Mouse (Mus musculus) 3T3-L1 (cell line): ENCODE data around the gene Usp16.

ENCODE experiments used
- DNase-seq: peaks from one replicate; pipeline ENCODE4 v3.0.0-alpha.2; 2015; ENCODE audit warnings: low read depth, low spot score

Gene Usp16

DNA sequence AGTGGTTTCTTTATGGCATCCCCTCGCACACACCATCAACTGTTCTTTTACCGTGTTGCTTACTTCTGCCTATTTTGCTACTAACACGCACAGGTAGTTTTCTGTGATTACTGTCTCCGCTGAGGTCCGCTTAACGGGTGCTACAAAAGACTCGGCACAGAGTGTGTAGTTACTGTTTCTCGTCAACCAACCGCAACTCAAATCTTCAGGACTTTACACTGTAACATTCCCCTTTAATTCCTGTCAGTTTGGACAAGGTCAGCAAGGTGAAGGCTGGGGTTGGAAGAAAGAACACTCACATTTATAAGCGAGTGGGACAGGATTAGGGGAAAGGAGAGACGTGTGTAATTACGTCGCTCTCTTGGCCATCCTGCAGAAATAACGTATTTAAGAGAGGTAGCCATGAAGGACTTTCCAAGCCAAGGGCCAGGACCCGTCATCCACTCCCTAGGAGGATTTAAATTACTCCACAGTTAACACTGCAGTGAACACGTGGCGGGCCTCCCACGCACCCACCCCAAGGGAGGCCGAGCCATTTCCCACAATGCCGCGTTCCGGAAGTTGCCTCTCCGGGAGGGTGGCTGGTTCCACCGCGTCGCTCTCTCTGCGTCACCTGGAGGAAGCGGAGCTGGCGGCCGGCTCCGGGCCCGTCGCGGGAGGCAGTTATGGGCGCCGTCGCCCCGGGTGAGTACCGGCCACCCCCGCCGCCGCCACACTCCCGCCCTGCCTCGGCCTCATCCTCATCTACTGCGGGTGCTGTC lies at the start of gene Usp16:
Gene Usp16, plus strand, starts transcription at position 285 of the 761 bp plus-strand sequence.
- DNase-seq: peak; percentile 93

DNA sequence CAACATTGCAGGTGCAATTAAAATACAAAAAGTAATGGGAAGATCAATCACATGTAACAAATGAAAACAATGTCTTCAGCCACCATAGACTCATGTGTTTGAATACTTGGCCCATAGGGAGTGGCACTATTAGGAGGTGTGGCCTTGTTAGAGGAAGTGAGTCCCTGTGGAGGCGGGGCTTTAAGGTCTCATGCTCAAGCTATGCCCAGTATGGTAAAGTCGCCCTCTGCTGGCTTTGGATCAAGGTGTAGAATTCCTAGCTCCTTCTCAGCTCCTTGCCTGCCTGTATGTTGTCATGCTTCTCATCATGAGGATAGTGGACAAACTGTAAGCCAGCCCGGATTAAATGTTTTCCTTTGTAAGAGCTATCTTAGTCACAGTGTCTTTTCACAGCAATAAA lies 49.5 kb upstream of the Usp16 start:
- DNase-seq: peak; percentile 82

DNA sequence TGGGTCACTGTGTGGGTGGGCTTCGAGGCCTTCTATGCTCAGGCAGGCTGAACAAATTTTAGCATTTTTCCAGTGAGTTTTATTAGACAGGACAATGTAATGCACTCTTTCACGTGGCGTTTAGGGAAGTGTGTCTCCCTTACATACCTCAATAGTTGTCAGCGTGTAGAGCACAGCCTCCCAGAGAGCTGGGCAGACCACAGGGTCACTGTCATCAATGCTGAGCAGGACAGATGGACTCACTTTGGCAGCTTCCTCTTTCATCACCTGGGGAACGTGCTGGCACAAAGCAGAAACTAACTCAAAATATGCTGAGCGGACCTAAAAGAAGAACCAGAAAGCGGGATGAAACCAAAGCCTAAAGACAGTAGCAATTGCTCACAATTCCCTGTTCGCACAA lies 33.8 kb upstream of the Usp16 start:
- no peak for DNase-seq

DNA sequence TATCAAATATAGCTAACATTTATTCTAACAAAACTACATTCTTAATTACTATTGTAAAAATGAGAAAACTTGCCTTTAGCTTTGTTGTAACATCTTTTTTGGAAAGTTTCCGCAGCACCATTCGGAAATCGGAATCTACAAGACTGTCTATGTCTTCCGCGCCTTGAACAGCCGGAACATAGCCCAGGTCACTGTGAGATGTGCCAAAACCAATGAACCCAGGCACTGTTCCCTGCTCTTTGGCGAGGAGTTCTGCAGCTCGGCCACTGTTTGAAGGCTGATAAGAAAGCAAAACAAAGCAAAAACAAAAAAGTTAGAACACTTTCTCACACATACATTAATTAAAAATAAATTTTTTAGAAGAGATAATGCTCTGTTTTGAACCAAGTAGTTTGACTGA lies 27.0 kb upstream of the Usp16 start:
- no peak for DNase-seq

DNA sequence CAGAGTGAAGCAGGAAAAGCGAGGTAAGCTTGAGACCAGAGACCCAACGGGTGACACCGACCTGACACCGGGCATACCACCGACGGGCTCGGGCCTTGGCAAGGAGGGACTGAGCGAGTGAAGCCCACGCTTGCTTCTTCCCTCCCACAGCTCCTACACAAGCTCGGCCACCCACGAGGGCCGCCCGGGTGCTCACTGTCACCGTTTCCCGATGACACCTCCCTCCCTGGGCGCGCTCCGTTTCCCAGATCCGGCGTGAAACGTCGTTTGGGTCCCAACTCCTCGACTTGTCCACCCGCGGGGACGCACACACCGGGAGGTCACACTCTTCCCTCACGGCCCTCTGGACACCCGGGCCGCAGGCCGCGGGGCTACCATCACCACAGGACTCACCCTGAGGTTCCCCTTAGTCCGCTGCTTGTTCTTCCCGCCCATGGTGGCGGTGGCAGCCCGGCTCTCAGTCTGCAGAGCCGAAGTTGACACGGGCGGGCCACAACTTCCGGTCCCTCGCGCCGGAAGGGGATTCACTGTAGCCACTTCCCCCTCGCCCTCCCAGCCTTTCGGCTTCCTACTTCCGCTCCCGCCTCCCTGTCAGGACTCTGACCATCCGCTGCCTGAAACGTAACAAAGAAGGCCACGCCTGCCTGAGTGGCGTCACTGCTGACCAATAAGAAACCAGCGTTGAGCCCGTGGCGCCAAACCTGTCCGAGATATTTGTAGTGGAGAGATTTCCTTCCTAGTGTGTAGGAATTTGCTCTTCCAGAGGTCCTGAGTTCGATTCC lies 22.3 kb upstream of the Usp16 start, which contains the start of gene Ltn1:
Gene Ltn1, minus strand, starts transcription at position 580 of the 782 bp plus-strand sequence.
- peak; percentile 100 for DNase-seq

DNA sequence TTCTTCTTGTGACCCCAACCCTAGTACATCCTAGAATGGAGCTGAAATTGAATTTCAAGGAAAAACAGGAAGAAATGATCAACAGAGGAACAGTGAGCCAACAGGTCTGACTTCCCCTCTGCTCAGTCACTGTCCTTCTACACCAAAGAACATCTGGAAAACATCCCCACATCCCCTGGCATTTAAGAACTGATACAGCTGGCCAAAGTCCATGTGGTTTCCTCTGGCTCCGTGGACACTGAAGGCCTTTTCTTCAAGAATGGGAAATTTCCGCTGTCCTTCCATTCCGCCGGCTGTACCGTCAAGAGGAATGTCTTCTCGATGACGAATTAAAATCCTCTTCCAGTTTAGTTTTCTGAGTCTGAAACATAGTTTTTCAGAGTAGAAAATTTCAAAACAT lies 20.2 kb upstream of the Usp16 start:
- peak; percentile 53 for DNase-seq

DNA sequence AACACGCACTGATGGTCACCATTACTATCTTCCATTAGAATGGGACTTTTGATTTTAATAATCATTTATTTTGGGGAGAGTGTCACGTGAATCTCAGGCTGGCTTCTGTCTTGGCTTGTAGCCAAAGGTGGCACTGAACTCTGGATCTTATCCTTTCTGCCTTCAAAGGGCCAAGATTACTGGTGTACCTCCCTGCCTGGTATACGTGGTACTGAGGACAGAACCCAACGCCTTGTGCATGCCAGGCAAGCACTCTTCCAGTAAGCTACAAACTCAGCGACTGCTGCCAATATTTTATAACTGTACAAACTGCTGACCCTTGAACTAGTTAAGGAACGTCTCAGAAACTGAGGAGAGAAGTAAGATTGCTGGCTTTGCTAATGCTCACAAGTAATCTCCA lies 19.6 kb upstream of the Usp16 start:
- DNase-seq: no peak

DNA sequence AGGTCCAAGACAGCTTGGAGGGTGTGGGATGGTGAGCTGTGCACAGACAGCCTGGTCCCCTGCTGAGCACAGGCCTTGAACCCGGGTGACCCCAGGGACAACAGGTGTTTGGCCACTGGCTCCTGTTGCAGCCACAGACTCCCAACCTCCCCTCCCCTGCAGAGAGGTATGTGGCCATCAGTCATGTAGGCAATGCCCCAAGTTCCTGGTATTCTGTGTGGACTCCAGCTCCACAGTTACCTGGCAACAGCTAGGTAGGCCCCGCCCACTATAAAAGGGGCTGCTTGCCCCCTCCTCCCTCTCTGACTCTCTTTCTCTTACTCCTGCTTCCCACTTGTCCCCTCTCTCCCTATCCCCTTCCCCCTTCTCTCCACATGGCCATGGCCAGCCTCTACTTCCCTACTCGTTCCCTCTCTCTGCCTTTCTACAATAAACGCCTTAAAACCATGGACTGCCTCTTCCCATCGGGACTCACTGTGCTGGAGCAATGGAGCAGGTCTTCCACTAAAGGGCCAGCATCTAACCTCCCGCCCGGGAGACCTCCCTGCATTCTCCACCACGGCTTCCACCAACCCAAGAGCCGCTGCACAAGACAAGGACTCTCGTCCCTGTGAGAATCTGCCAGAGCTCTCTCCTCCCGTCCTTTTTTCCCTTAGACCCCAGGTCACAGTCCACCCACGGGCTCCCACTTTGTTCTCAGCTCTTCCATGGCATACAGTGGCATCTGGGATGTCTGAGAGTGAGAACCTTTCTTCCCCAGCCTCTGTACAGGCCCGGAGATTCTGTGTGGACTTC lies 18.9 kb upstream of the Usp16 start:
- no peak for DNase-seq

DNA sequence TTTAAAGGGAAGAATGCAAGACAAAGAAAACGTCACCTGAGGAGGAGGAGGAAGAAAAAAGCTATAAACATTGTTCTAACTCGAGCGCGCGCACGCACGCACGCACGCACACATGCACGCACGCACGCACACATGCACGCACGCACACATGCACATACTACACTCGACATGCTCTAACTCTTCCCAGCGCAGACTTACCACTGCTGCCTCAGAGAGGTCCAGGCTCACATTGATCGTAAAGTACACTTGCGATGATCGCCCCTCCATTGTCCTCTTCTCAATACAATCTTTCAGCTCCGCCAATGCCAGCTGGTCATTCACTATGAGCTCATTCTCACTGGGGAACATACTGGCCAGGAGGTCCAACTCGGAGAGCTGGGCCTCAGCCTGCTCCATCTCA lies 17.4 kb upstream of the Usp16 start:
- no peak for DNase-seq

DNA sequence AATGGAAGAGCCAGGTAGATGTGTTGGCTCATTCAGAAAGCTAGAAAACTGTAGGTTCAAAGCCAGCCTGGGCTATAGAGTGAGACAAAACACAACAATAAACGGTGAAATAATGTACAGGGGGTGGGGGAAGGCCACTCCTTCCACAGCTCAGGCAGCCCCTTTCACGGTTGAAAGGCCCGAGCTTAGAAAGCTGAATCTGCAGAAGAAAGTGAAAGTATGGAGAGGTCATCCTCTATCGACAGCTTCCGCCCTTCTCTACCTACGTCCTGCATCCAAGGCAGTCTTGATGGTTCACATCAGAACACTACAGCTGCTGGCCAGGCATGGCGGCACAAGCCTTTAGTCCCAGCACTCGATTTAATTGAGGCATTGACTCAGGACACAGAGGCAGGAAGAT lies 15.8 kb upstream of the Usp16 start:
- no peak for DNase-seq

DNA sequence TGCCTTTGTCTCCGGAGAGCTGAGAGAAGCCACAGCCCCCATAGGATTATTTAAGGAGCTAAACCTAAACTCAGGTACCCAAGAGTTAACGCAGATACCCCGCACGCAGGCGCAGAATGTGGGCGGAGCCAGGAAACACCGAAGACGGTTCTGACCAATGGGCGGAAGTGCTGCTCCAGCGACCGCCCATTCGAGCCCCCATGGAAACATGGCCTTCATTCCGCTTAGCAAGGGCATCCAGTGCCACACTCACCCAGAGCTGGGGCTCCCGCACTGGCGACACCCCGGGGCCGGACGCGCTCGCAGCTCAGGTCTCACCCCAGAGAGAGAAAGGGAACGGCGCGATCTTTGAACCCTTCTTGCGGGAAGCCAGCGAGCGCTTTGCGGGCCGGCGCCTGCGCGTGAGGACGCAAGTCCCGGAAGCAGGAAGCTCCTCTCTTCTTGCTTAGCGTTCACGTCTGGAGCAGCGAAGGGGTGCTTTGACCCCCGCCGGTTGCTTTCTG lies 14.3 kb upstream of the Usp16 start, which contains the start of gene Rwdd2b:
Gene Rwdd2b, minus strand, starts transcription at position 390 of the 503 bp plus-strand sequence.
- peak; percentile 98 for DNase-seq

DNA sequence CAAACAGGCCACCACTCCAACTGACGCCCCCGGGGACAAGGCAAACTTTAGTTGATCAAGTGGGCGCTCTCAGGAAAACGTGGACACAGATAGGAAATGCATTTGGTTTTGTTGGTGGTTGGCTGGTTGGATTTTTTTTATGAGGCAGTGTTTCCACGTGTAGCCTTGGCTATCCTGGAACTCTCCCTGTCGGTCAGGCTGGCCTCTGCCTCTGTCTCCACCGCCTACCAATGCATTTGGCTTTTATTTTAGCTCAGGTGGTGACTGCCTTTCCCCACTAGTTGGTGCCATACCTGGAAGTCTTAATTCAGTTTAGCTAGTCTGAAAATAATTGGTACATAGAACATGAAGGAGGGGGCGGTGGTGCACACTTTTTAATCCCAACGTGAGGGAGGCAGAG lies 13.4 kb upstream of the Usp16 start:
- peak; percentile 70 for DNase-seq

DNA sequence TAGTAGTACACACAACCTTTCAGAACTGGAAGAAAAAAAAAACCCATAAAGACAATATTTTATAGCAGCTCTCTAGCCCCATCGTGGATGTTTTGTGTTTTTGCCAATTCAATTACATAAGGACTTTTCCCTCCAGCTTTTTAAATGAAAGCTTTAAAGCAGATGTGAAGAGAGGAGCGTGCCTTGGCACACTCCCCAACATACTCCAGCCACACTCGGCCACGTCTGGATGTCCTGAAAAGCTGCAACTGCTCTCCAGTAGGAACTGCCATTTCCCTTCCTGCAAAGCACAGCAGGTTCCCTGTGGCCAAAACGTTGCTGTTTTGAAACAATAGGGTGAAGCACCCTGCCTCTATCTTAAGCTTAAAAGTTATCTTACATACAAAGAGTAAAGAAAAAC lies 12.2 kb upstream of the Usp16 start:
- DNase-seq: no peak

DNA sequence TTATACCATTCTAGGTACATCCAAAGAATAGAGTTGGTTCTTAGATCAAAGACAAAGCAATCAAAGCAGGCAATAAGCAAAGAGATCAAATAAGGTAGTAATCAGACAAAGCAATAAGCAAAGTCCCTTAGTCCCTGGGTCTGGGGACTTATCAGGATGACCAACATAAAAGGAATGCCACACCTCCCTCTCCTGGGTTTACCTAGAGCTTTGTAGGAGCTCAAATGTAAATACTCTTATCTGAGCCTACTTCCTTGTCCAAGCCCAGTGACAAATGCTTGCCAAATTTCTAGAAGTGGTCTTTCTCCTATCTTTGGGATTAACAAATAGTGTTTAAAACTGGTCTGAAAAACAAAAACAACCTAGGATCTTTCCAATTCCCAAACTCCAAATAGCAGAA lies 11.3 kb upstream of the Usp16 start:
- DNase-seq: no peak

DNA sequence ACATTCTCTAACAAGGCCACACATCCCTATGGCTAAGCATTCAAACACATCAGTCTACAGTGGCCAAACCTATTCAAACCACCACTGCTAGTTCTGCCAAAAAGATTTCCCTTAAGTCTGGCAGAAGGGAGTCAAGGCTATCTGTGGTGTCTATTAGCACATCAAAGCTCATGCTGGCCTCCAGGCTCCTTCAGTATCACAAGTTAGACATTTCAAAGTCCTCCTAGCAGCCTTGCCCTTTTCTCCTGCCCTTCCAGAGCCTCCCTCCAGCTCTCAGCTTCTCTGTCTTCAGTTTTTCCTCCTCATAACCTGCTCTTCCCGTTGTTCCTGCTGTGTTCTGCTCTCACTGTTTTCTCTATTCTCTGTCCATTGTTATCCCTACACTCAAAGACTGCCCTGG lies 10.4 kb upstream of the Usp16 start:
- DNase-seq: no peak

DNA sequence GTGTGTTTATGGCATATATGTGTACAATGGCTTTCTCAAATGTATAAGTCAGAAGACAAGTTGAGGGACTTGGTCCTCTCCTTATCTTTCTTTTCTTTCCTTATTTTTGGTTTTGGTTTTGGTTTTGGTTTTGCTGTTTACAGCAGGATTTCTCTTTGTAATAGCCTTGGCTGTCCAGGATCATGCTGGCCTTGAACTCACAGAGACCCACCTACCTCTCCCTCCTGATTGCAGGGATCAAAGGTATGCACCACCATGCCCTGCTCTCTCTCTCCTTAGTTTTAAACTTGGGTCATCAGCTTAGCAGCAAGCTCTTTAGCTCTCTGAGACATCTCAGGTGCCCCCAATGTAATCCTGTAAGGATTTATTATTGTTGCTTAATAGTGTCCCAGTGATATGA lies 9.4 kb upstream of the Usp16 start:
- no peak for DNase-seq

DNA sequence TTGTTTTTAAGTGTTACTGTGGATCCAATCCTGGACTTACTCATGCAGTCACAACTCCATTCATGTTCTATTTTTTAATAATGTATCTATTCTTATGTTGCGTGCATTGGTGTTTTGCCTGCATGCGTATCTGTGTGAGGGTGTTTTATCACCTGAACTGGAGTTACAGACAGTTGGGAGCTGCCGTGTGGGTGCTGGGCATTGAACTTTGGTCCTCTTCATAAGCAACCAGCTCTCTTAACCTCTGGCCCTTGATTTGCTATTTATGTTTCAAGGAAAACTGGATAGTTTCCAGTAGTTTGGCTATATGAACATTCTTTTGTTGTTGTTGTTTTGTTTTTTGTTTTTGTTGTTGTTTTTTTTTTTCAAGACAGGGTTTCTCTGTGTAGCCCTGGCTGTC lies 9.0 kb upstream of the Usp16 start:
- DNase-seq: no peak

DNA sequence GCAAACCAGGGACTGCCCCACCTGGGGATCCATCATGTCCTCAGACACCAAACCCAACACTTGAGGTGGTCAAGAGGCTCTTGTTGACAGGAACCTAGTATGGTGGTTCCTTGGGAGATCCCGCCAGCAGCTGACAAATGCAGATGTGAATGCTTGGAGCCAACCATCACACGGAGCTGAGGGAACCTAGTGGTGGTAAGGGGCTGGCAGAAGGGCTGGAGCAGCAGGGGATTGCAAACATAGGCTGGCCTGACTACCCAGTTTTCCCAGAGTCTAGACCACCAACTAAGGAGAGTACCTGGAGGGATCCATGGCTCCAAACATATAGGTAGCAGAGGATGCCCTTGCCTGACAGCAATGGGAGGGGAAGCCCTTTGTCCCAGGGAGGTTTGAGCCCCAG lies 1.3 kb upstream of the Usp16 start:
- DNase-seq: no peak

DNA sequence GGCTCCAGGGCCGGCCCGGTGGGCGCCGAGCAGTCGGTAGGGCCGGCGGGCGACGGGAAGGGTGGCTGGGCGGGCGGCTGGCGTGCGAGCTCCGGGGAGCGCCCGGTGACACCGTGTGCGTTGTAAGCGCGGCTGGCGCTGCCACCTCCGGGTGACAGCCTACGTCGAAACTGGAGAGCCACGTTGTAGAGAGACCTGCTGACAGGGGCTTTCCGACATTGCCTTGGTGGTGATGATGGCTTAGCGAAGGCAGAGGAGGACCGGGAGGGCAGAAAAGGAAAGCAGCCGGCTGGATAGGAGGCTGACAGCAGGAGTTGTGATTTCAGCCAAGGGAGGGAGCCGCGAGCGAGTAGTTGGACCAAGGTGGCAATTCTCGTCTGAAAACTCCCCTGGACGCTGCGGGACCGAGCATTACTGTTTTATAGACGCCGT lies 693 bp downstream of the Usp16 start:
- peak; percentile 61 for DNase-seq

DNA sequence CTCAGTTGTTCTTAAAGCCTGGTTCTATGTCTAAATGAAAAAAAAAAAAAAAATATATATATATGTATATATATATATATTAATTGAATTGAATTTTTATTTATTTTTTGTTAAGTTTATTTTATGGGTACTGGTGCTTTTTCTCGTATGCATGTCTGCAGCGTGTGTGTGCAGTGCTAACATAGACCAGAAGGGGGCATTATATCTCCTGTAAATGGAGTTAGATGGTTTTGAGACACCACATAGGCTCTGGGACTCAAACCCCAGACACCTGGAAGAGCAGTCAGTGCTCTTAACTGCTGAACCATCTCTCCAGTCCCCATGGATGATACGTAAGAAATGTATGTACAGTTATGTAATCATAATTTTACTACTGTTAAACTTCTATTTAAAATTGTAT lies 4.2 kb downstream of the Usp16 start:
- DNase-seq: peak; percentile 42

DNA sequence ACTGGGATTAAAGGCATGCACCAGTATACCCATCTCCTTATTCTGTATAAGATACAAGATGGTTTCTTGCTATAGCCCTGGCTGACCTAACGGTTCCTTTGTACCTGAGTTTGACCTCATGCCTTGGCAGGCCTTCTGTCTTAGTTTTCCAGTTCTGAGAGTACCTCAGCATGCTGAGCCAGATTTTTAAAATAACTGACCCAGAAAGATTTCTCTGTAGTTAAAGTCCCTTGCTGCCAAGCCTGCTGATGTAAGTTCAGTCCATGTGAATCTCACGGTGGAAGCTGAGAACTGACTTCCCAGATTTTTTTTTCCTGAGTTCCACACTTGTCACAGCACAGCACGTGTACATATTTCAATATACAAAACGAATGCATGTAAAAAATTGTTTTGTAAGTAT lies 16.1 kb downstream of the Usp16 start:
- DNase-seq: no peak

DNA sequence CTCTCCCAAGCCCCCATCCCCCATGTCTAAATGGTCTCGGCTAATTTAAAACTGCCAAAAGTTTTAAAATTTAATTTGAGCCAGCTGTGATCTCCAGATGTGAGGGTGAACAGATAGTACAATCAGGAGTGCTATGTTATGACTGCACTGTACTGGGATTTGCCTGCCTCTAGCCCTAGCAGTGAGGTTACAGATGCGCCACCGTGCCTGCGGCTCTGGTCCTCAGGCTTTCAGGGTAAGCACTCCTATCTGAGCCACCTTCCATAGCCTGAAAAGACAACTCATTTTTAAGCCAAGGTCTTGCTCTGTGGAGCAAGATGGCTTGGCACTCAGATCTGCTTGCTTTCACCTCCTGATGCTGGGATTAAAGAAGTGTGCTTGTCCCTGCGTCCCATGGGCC lies 29.9 kb downstream of the Usp16 start:
- DNase-seq: no peak
